In genomic region chr2:12758816-12759215, GRCm38 (mm10) we compare ENCODE assay signal across 23 mouse cellular contexts.
A peak's percentile ranks its signal among the peaks of the same experiment; 100 is the strongest.
DNase-seq lines count a peak whose midpoint lies in the region; ATAC-seq and TF ChIP-seq lines count a peak whose summit lies in the region.
"Had no signal": no experiment of that assay in that cellular context is flagged by ENCODE, and none has a peak within 500 bp of the region (broad histone marks: within the 10 kb centered on the region; RNA-seq: fewer than 3 reads in every experiment).

No protein-coding gene starts in this region.

- no peaks in the 10 kb centered on the region for H3K9me3 ChIP-seq in heart, embryonic 10.5 days
- no peaks in the 10 kb centered on the region for H3K9me3 ChIP-seq in lung, embryonic 14.5 days (ENCODE audit: low read depth, low read length)
- no peaks in the 10 kb centered on the region for H3K9me3 ChIP-seq in midbrain, embryonic 11.5 days (ENCODE audit: control insufficient read depth, low read length)
- H3K9me3 ChIP-seq: forebrain, embryonic 10.5 days; forebrain, embryonic 13.5 days; hindbrain, embryonic 10.5 days; hindbrain, embryonic 13.5 days; intestine, embryonic 15.5 days had no signal

- no peak overlapping the region for H3K4me3 ChIP-seq in heart, embryonic 10.5 days
- H3K4me3 ChIP-seq in lung, embryonic 14.5 days (ENCODE audit: low read depth, low read length), result no peak overlapping the region
- no peak overlapping the region for H3K4me3 ChIP-seq in midbrain, embryonic 11.5 days (ENCODE audit: low read depth, low read length)
- H3K4me3 ChIP-seq: forebrain, embryonic 10.5 days; forebrain, embryonic 13.5 days; hindbrain, embryonic 10.5 days; hindbrain, embryonic 13.5 days; intestine, embryonic 15.5 days had no signal

- no peak for TF ChIP-seq CTCF in lung, embryonic 14.5 days (IDR thresholded peaks at IDR 0.05; ENCODE audit: low read depth)
- no peak for TF ChIP-seq CTCF in brain, embryonic 14.5 days (IDR thresholded peaks at IDR 0.05; ENCODE audit: borderline replicate concordance, extremely low read depth, insufficient read depth, insufficient read length)

- no peak overlapping the region for H3K4me2 ChIP-seq in lung, embryonic 14.5 days
- H3K4me2 ChIP-seq in midbrain, embryonic 11.5 days, result no peak overlapping the region
- H3K4me2 ChIP-seq: forebrain, embryonic 13.5 days; heart, embryonic 11.5 days; hindbrain, embryonic 13.5 days; intestine, embryonic 15.5 days had no signal

- DNase-seq in heart, adult 8-10 months (ENCODE audit: low spot score), result peak; percentile 55
- DNase-seq in heart, embryonic 10.5 days (ENCODE audit: low spot score), result no peak
- DNase-seq in lung, embryonic 14.5 days, result peak; percentile 61
- DNase-seq in lung, postnatal 14 days, result no peak
- peak; percentile 50 for DNase-seq in NIH3T3 (ENCODE audit: low read depth)
- peak; percentile 9 for DNase-seq in brain, embryonic 14.5 days (ENCODE audit: low read depth)
- no peak for DNase-seq in midbrain, embryonic 11.5 days (ENCODE audit: low spot score, missing footprints)
- DNase-seq: adrenal gland, adult 2 months; adrenal gland, postnatal 14 days; cerebellum, adult 18-20 months; cerebellum, adult 9-10 months; cerebellum, postnatal 14 days; gastrocnemius, postnatal 25 days; kidney, adult 11 months had no signal

- H3K4me1 ChIP-seq in heart, embryonic 10.5 days, result no peaks in the 10 kb centered on the region
- H3K4me1 ChIP-seq in lung, embryonic 14.5 days (ENCODE audit: insufficient read depth), result no peaks in the 10 kb centered on the region
- no peaks in the 10 kb centered on the region for H3K4me1 ChIP-seq in midbrain, embryonic 11.5 days (ENCODE audit: control insufficient read depth, insufficient read depth, low read length)
- H3K4me1 ChIP-seq: forebrain, embryonic 10.5 days; forebrain, embryonic 13.5 days; hindbrain, embryonic 10.5 days; hindbrain, embryonic 13.5 days; intestine, embryonic 15.5 days had no signal

- H3K36me3 ChIP-seq in heart, embryonic 10.5 days, result no peaks in the 10 kb centered on the region
- H3K36me3 ChIP-seq in lung, embryonic 14.5 days (ENCODE audit: insufficient read depth), result no peaks in the 10 kb centered on the region
- no peaks in the 10 kb centered on the region for H3K36me3 ChIP-seq in midbrain, embryonic 11.5 days (ENCODE audit: control insufficient read depth, insufficient read depth, low read length)
- H3K36me3 ChIP-seq: forebrain, embryonic 10.5 days; hindbrain, embryonic 10.5 days; hindbrain, embryonic 13.5 days; intestine, embryonic 15.5 days had no signal

- no peak overlapping the region for H3K9ac ChIP-seq in lung, embryonic 14.5 days
- H3K9ac ChIP-seq in midbrain, embryonic 11.5 days (ENCODE audit: low read length), result no peak overlapping the region
- H3K9ac ChIP-seq: forebrain, embryonic 13.5 days; hindbrain, embryonic 13.5 days; intestine, embryonic 15.5 days had no signal

- H3K27ac ChIP-seq in heart, embryonic 10.5 days, result no peak overlapping the region
- H3K27ac ChIP-seq in lung, embryonic 14.5 days (ENCODE audit: low read depth), result no peak overlapping the region
- H3K27ac ChIP-seq in midbrain, embryonic 11.5 days (ENCODE audit: low read depth, low read length), result no peak overlapping the region
- H3K27ac ChIP-seq: forebrain, embryonic 10.5 days; forebrain, embryonic 13.5 days; hindbrain, embryonic 10.5 days; hindbrain, embryonic 13.5 days; intestine, embryonic 15.5 days had no signal

- no peaks in the 10 kb centered on the region for H3K27me3 ChIP-seq in heart, embryonic 10.5 days (ENCODE audit: insufficient read depth, poor library complexity, severe bottlenecking)
- no peaks in the 10 kb centered on the region for H3K27me3 ChIP-seq in lung, embryonic 14.5 days (ENCODE audit: insufficient read depth, low read length)
- no peaks in the 10 kb centered on the region for H3K27me3 ChIP-seq in midbrain, embryonic 11.5 days (ENCODE audit: control insufficient read depth, insufficient read depth, low read length)
- H3K27me3 ChIP-seq: forebrain, embryonic 13.5 days; hindbrain, embryonic 13.5 days; intestine, embryonic 15.5 days; Patski had no signal

- no peak for TF ChIP-seq POLR2A in brain, embryonic 14.5 days (IDR thresholded peaks at IDR 0.05; ENCODE audit: borderline replicate concordance, extremely low read depth, insufficient read depth, insufficient read length, poor library complexity, severe bottlenecking)

- ATAC-seq in lung, embryonic 14.5 days (ENCODE audit: insufficient read depth), result peak; percentile 63; the same call in 1 of the 2 replicates
- no peak for ATAC-seq in midbrain, embryonic 11.5 days (ENCODE audit: low FRiP score)
- ATAC-seq: forebrain, embryonic 13.5 days; forebrain, embryonic 16.5 days; hindbrain, embryonic 16.5 days; intestine, embryonic 15.5 days; Patski had no signal

- 71% methylated on average over 1 of the region's 1 CpGs for WGBS in heart, embryonic 10.5 days
- whole genome bisulfite sequencing in lung, embryonic 14.5 days, result 14% methylated on average over 1 of the region's 1 CpGs
- 71% methylated on average over 1 of the region's 1 CpGs for WGBS in midbrain, embryonic 11.5 days

Comparison
In these comparisons a context has a peak if more than half of its experiments do, and no peak if none do; other contexts are left out.
1. DNase-seq: peak in heart, adult 8-10 months (single experiment), lung, embryonic 14.5 days (single experiment), NIH3T3 (single experiment) and brain, embryonic 14.5 days (single experiment); none in heart, embryonic 10.5 days (single experiment), lung, postnatal 14 days (single experiment) and midbrain, embryonic 11.5 days (single experiment).